Mouse (Mus musculus): ENCODE measurements around the gene Gm8220. TPM values are rescaled to one million over a fixed set of nuclear protein-coding genes. Genes with fewer than 3 reads are reported as not detected.

Gene Gm8220
- polyA plus RNA-seq (2012; rRNA removed; ENCODE audit: low replicate concordance) = not detected in 2 replicates

DNA sequence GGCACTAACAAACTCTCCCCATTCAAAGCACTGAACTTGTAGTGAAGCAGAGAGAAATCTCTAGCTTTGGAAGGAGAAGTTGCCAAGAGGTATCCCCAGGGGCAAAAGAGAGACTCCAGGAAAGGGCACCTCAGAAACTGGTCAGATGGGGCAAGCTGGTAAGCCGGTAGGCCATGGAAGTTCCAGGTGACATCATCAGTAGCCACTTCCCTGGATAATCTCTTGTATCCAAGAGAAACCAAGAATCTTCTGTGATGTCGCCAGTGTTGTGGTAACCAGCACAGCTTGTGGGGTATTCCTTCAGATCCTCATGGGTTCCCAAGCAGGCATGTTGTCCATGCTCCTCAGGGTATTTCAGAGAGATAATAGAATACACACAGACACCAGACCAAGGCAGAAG lies at the start of gene Gm8220:
Gene Gm8220 (plus strand): TSS at position 301 of the 400 bp plus-strand sequence.

GRCm38 (mm10) chr14:44338484-44338883 lies 53.1 kb downstream of the Gm8220 start, which contains the start of gene Gm5930:
TSS of gene Gm5930 (minus strand) at chr14:44338584.

Other genes starting within 250 kb of the Gm8220 start
- gene Ear2, start 182.9 kb upstream of the Gm8220 start, polyA plus RNA-seq (2012; rRNA removed; ENCODE audit: low replicate concordance) = 35.1 and 105 TPM in 2 replicates
- not detected in 2 replicates for gene Gm3327, start 161.7 kb upstream of the Gm8220 start, polyA plus RNA-seq (2012; rRNA removed; ENCODE audit: low replicate concordance)
- gene Gm8212, start 87.9 kb upstream of the Gm8220 start, polyA plus RNA-seq (2012; rRNA removed; ENCODE audit: low replicate concordance) = not detected in 2 replicates
- not detected in 2 replicates for gene 4930503E14Rik, start 72.3 kb upstream of the Gm8220 start, polyA plus RNA-seq (2012; rRNA removed; ENCODE audit: low replicate concordance)
- not detected in 2 replicates for gene Gm5930, start 53.0 kb downstream of the Gm8220 start, polyA plus RNA-seq (2012; rRNA removed; ENCODE audit: low replicate concordance)
- not detected in 2 replicates for gene Gm8229, start 79.8 kb downstream of the Gm8220 start, polyA plus RNA-seq (2012; rRNA removed; ENCODE audit: low replicate concordance)
- not detected in 2 replicates for gene Gm3371, start 125.1 kb downstream of the Gm8220 start, polyA plus RNA-seq (2012; rRNA removed; ENCODE audit: low replicate concordance)
- gene Gm8232, start 148.1 kb downstream of the Gm8220 start, polyA plus RNA-seq (2012; rRNA removed; ENCODE audit: low replicate concordance) = not detected in 2 replicates
- gene BC061237, start 206.9 kb downstream of the Gm8220 start, polyA plus RNA-seq (2012; rRNA removed; ENCODE audit: low replicate concordance) = not detected in 2 replicates
- not detected in 2 replicates for gene Gm17093, start 232.7 kb downstream of the Gm8220 start, polyA plus RNA-seq (2012; rRNA removed; ENCODE audit: low replicate concordance)